Mouse (Mus musculus): ENCODE results near the gene Ccdc144b.

GRCm38 (mm10) chr3:36004028-36004895, 49.1 kb downstream of the Ccdc144b start:
- TF ChIP-seq EP300 (IDR thresholded peaks at IDR 0.05; ENCODE audit: insufficient read depth, low read depth, low read length) (no peak), CTCF (IDR thresholded peaks at IDR 0.05) (no peak)
